Mouse (Mus musculus) liver, adult 2 months (tissue): ENCODE measurements around the gene Taar7d.

ENCODE experiments used
- CTCF ChIP-seq: fragments of 200-500 bp; IDR thresholded peaks from 2 replicates; pipeline ENCODE4 v1.5.1; 2011; ENCODE audit warnings: low read depth, low read length, control low read depth
- POLR2A ChIP-seq: fragments of 200-500 bp; IDR thresholded peaks from 2 replicates; pipeline ENCODE4 v1.6.1; 2011; ENCODE audit warnings: low read length, control low read depth; ENCODE audit not compliant: insufficient read depth; ENCODE audit errors: extremely low read depth

DNA sequence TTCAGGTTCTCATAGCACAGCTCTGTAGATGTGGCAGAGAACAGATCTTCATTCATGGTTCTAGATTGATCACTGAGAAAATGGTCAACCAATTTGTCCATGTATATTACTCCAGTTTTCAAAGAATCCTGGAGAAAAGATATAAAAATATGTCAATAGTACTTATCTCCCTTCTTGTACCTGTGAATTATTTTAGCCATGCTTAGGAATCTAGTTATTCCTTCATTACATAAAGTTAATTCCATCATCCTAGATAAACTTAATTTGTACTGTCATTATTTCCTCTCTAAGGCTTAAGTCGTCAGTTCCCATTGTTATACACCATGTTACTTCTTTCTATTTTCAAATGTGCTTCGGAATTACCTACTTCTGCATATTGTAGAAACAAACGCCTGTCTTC is 33.6 kb upstream of the Taar7d start, which contains the start of gene Taar7a:
- TF ChIP-seq POLR2A: no peak
- TF ChIP-seq CTCF: no peak
